Mouse (Mus musculus) erythroblast, embryonic 14.5 days (primary cell): ENCODE results near the gene Sbno2.

Source experiments
- GATA1 ChIP-seq: IDR thresholded peaks from 2 replicates; pipeline ENCODE4 v1.6.1; 2012; ENCODE audit warnings: low read length, inconsistent platforms, mixed read lengths
- TAL1 ChIP-seq: IDR thresholded peaks from 3 replicates; pipeline ENCODE4 v1.6.1; 2012; ENCODE audit warnings: low read length, inconsistent platforms, mixed read lengths

GRCm38 (mm10) chr10:80063104-80063503, 42.3 kb downstream of the Sbno2 start:
- TF ChIP-seq TAL1, result no peak
- TF ChIP-seq GATA1, result no peak
